Mouse (Mus musculus) erythroblast, embryonic 14.5 days (primary cell): ENCODE results near the gene Zfp981.

Experiments
- GATA1 ChIP-seq: IDR thresholded peaks from 2 replicates; pipeline ENCODE4 v1.6.1; 2012; ENCODE audit warnings: low read length, inconsistent platforms, mixed read lengths
- TAL1 ChIP-seq: IDR thresholded peaks from 3 replicates; pipeline ENCODE4 v1.6.1; 2012; ENCODE audit warnings: low read length, inconsistent platforms, mixed read lengths

DNA sequence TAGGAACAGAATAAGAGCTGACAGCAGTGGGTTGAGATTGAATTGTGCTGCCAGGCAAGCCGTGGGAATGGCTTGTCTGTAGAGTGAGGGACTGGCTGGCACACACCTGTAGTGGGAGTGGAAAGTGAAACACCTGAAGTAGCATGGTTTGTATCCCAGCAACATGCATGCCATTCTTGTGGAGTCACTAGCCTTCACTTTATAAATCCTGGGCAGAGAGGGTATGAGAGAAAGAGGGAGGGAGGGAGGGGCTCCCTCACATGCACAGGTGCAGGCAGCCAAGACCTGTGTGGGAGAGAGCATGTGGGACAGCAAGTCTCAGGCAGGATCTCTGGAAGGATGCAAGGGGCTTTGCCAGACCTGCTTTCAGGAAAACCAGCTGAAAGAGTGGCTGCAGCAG lies 44.1 kb upstream of the Zfp981 start:
- TF ChIP-seq TAL1 (no peak), GATA1 (no peak)
